Mouse (Mus musculus) thymus, adult 18-20 months (tissue): ENCODE data around the gene Gm15013.
"Not testable (repeated sequence)": the region's sequence is repeated elsewhere in the genome, so short reads cannot be mapped to it uniquely, and the experiment has no call there.

ENCODE experiments used
- DNase-seq, 2 experiments: peaks; one replicate each; pipeline ENCODE4 v3.0.0; 2022; ENCODE audit warnings: mixed read lengths in 2 of 2

Gene Gm15013

GRCm38 (mm10) chrX:139714381-139714780 lies at the start of gene Gm15013:
Gm15013 (minus strand) TSS chrX:139714481.
- no peak for DNase-seq

- DNase-seq = no peak
Observed at GRCm38 (mm10) chrX:139762546-139762945, 48.3 kb upstream of the Gm15013 start.

- not testable (repeated sequence) for DNase-seq
Observed at GRCm38 (mm10) chrX:139758634-139759033, 44.4 kb upstream of the Gm15013 start.

- no peak for DNase-seq
Observed at GRCm38 (mm10) chrX:139751855-139752254, 37.6 kb upstream of the Gm15013 start.

GRCm38 (mm10) chrX:139737066-139737465 lies 22.8 kb upstream of the Gm15013 start:
- DNase-seq = no peak

GRCm38 (mm10) chrX:139730541-139730940 lies 16.3 kb upstream of the Gm15013 start:
- no peak for DNase-seq

GRCm38 (mm10) chrX:139722350-139722749 lies 8.1 kb upstream of the Gm15013 start:
- no peak for DNase-seq

- DNase-seq = peak; percentile 50 to 57
Observed at GRCm38 (mm10) chrX:139684775-139685695, 29.2 kb downstream of the Gm15013 start, which contains the start of gene Tbc1d8b. Tbc1d8b (plus strand) TSS chrX:139684996.

GRCm38 (mm10) chrX:139684410-139684774 lies 29.9 kb downstream of the Gm15013 start:
- no peak for DNase-seq

- no peak for DNase-seq
Observed at GRCm38 (mm10) chrX:139665829-139666228, 48.5 kb downstream of the Gm15013 start.
